Mouse (Mus musculus): ENCODE data around the gene Snai1. TPM values are rescaled to one million over a fixed set of nuclear protein-coding genes. Genes with fewer than 3 reads are reported as not detected.

Snai1 gene
- polyA plus RNA-seq, 1 experiment from 2014 or later = 1.5 TPM

DNA sequence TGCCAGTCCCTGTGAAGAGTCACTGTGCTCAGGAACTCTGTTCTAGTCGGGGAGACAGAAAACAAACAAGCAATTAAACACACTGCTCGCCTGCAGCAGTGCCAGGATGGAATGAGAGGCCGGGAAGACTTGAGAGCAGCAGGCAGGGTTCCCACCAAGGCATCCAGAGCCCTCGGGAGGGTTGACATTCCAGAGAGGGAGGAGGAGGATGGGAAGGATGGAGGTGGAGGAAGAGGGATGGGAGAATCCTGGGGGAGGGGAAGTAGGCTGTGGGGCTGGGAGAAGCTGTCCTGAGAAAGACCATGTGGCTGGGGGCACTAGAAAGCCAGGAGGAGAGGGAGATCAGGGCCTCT, 6.0 kb downstream of the Snai1 start:
- no peak overlapping the region for H3K4me2 ChIP-seq (ENCODE audit: low read depth, low read length)
- ATAC-seq (ENCODE audit: low read depth) = no peak
- H3K9me3 ChIP-seq (replicated peaks; ENCODE audit: control insufficient read depth, low read length) = no peaks in the 10 kb centered on the region
- no peaks in the 10 kb centered on the region; the same call in none of the 2 replicates for H3K4me1 ChIP-seq (ENCODE audit: control insufficient read depth, low read depth, low read length)
- H3K36me3 ChIP-seq (ENCODE audit: control insufficient read depth, insufficient read depth) = no peaks in the 10 kb centered on the region
- H3K4me3 ChIP-seq (ENCODE audit: low read depth, low read length) = no peak overlapping the region
- WGBS (ENCODE audit: insufficient replicate concordance) = 41% methylated on average over 4 of the region's 4 CpGs
- peak overlapping the region; percentile 30; the same call in 1 of the 2 replicates for H3K27ac ChIP-seq (ENCODE audit: low read length)
- peaks cover 16% of the 10 kb centered on the region for H3K27me3 ChIP-seq (ENCODE audit: control insufficient read depth, insufficient read depth, low read depth, low read length)
- no peak overlapping the region for H3K9ac ChIP-seq (ENCODE audit: low read depth, low read length)

DNA sequence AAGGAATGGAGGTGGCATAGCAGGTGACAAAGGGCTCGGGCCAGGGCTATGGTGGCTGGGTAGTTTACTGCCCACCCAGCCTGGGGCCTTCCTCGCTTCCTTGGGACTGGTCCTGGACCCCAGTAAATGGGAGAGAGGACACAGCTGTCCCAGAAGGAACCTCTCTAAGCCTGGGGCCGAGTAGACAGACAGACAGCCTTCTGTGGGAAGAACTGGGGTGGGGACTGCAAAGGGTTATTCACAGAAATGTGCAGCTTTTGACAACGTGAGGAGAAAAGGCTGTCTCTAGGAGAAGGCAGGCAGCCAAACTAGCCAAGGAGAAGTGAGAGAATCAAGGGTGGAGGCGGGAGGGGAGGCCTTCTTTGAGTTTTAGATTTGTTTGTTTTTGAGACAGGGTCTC, 6.5 kb downstream of the Snai1 start:
- H3K4me2 ChIP-seq (ENCODE audit: low read depth, low read length) = no peak overlapping the region
- ATAC-seq (ENCODE audit: low read depth) = no peak
- H3K4me1 ChIP-seq (ENCODE audit: control insufficient read depth, low read depth, low read length) = no peaks in the 10 kb centered on the region; the same call in 1 of the 2 replicates
- peaks cover 12% of the 10 kb centered on the region for H3K27me3 ChIP-seq (ENCODE audit: control insufficient read depth, insufficient read depth, low read depth, low read length)
- H3K9ac ChIP-seq (ENCODE audit: low read depth, low read length) = no peak overlapping the region
- H3K9me3 ChIP-seq (replicated peaks; ENCODE audit: control insufficient read depth, low read length) = no peaks in the 10 kb centered on the region
- H3K27ac ChIP-seq (ENCODE audit: low read length) = 0 out of 2 replicates have a peak overlapping the region, but pooled peaks have one; percentile 30
- 39% methylated on average over 5 of the region's 5 CpGs for WGBS (ENCODE audit: insufficient replicate concordance)
- H3K36me3 ChIP-seq (ENCODE audit: control insufficient read depth, insufficient read depth) = no peaks in the 10 kb centered on the region
- no peak overlapping the region for H3K4me3 ChIP-seq (ENCODE audit: low read depth, low read length)

DNA sequence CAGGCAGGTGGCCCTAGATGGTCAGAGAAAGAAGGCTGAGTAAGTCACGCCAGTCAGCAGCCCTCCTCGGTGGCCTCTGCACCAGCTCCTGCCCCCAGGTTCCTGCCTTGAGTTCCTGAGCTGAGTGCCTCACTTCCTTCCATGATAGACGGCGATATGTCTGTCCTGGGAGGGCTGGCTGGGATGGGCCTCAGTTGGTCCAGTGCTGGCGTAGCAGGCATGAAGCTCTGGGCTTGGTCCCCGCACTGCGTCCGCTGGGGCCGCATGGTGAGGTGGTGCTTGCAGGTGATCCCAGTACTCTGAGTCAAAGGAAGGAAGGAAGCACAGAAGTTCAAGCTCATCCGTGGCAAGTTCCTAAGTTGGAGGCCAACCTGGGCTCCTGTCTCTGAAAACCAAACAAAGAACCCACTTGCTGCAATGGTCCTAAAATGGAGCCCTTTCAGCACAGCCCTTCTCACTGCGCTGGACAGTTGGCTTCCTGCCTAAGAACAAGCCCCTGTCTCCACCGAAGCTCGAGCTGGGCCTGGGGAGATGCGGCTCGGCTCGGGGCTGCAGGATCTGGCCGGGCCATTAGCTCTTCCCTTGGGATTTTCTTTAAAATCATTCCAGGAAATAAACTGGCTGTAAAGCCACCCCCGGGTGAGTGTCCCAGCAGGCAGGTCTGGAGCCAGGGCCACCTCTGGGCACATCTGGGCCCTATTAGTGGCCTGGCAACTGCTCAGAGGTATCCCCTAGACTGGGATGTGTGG, 8.6 kb downstream of the Snai1 start:
- no peak overlapping the region for H3K4me2 ChIP-seq (ENCODE audit: low read depth, low read length)
- no peak for ATAC-seq (ENCODE audit: low read depth)
- no peak overlapping the region for H3K27ac ChIP-seq (ENCODE audit: low read length)
- no peaks in the 10 kb centered on the region for H3K36me3 ChIP-seq (ENCODE audit: control insufficient read depth, insufficient read depth)
- no peaks in the 10 kb centered on the region for H3K9me3 ChIP-seq (replicated peaks; ENCODE audit: control insufficient read depth, low read length)
- H3K4me1 ChIP-seq (ENCODE audit: control insufficient read depth, low read depth, low read length) = no peaks in the 10 kb centered on the region
- H3K9ac ChIP-seq (ENCODE audit: low read depth, low read length) = no peak overlapping the region
- no peaks in the 10 kb centered on the region for H3K27me3 ChIP-seq (ENCODE audit: control insufficient read depth, insufficient read depth, low read depth, low read length)
- no peak overlapping the region for H3K4me3 ChIP-seq (ENCODE audit: low read depth, low read length)
- 72% methylated on average over 18 of the region's 18 CpGs for WGBS (ENCODE audit: insufficient replicate concordance)

DNA sequence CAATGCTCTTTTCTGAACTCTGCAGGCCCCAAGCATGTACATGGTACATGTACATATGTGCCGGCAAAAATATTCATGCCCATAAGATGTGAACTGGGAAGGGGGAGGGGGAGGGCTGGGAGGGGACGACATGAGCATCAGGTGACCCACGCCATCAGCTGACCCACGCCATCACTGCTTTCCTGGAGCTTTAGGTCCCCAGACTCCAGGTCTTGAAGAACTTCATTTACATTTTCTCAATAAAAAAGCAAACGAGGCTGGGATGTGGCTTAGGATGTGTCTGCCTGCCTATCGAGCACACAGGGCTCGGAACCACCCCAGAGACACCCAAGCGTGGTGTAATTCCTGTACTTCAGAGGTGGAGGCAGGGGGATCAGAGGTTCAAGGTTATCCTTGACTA, 9.4 kb downstream of the Snai1 start:
- Histone ChIP-seq H3K9me3 (replicated peaks; ENCODE audit: control insufficient read depth, low read length) (no peaks in the 10 kb centered on the region), H3K4me1 (ENCODE audit: control insufficient read depth, low read depth, low read length) (no peaks in the 10 kb centered on the region), H3K36me3 (ENCODE audit: control insufficient read depth, insufficient read depth) (no peaks in the 10 kb centered on the region), H3K27ac (ENCODE audit: low read length) (no peak overlapping the region), H3K4me2 (ENCODE audit: low read depth, low read length) (no peak overlapping the region), H3K27me3 (ENCODE audit: control insufficient read depth, insufficient read depth, low read depth, low read length) (no peaks in the 10 kb centered on the region), H3K9ac (ENCODE audit: low read depth, low read length) (no peak overlapping the region), H3K4me3 (ENCODE audit: low read depth, low read length) (no peak overlapping the region)
- ATAC-seq (ENCODE audit: low read depth) = no peak
- 66% methylated on average over 8 of the region's 8 CpGs for WGBS (ENCODE audit: insufficient replicate concordance)

DNA sequence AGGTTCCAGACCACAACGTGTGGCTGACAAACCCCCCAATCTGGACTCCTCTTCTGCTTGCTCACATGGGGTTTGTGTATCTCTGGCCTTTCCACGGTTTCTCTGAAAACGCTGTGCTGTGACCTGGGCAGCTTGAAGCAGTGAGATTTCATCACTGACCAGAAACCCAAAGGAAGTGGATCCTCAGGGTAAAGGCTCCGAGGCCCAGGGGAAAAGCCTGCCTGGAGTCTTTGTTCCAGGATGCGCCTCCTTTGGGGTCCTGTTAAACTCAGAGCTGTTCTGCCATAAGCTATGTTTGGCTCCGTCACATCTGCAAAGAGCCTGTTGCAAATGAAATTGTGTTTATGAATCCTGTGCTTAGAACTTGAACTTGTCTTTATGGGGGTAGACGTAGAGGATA, 11.0 kb downstream of the Snai1 start:
- 56% methylated on average over 7 of the region's 7 CpGs for WGBS (ENCODE audit: insufficient replicate concordance)
- no peak for ATAC-seq (ENCODE audit: low read depth)
- H3K27me3 ChIP-seq (ENCODE audit: control insufficient read depth, insufficient read depth, low read depth, low read length) = no peaks in the 10 kb centered on the region
- H3K4me2 ChIP-seq (ENCODE audit: low read depth, low read length) = no peak overlapping the region
- no peaks in the 10 kb centered on the region for H3K36me3 ChIP-seq (ENCODE audit: control insufficient read depth, insufficient read depth)
- no peaks in the 10 kb centered on the region for H3K4me1 ChIP-seq (ENCODE audit: control insufficient read depth, low read depth, low read length)
- H3K9ac ChIP-seq (ENCODE audit: low read depth, low read length) = no peak overlapping the region
- no peaks in the 10 kb centered on the region for H3K9me3 ChIP-seq (replicated peaks; ENCODE audit: control insufficient read depth, low read length)
- H3K27ac ChIP-seq (ENCODE audit: low read length) = no peak overlapping the region
- H3K4me3 ChIP-seq (ENCODE audit: low read depth, low read length) = no peak overlapping the region

DNA sequence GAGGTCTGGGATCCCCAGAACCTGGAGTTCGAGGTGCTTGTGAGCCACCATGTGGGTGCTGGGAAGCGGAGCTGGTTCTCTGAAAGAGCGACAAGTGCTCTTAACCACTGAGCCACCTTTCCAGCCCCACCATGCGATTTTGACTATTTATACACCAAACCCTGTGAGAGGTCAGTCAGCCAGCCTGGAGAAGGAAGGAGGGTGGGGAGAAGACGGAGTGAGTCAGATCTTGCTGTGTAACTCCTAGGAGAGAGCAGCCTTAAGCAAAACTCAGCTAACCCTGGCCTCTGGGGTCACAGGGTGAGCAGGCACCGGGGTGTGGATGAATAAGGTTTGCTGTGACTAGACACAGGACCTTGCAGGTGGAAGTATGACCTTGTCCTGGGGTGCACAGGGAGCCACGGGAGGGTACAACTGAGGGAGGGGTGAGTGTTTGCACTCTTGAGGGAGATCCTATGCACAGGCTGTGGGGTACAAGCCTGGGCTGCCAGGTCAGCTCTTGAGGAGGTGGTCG, 12.4 kb downstream of the Snai1 start:
- no peak overlapping the region for H3K9ac ChIP-seq (ENCODE audit: low read depth, low read length)
- no peaks in the 10 kb centered on the region for H3K27me3 ChIP-seq (ENCODE audit: control insufficient read depth, insufficient read depth, low read depth, low read length)
- no peaks in the 10 kb centered on the region for H3K9me3 ChIP-seq (replicated peaks; ENCODE audit: control insufficient read depth, low read length)
- no peak for ATAC-seq (ENCODE audit: low read depth)
- H3K4me1 ChIP-seq (ENCODE audit: control insufficient read depth, low read depth, low read length) = no peaks in the 10 kb centered on the region
- no peak overlapping the region for H3K27ac ChIP-seq (ENCODE audit: low read length)
- H3K36me3 ChIP-seq (ENCODE audit: control insufficient read depth, insufficient read depth) = no peaks in the 10 kb centered on the region
- WGBS (ENCODE audit: insufficient replicate concordance) = 59% methylated on average over 8 of the region's 8 CpGs
- H3K4me2 ChIP-seq (ENCODE audit: low read depth, low read length) = no peak overlapping the region
- no peak overlapping the region for H3K4me3 ChIP-seq (ENCODE audit: low read depth, low read length)

DNA sequence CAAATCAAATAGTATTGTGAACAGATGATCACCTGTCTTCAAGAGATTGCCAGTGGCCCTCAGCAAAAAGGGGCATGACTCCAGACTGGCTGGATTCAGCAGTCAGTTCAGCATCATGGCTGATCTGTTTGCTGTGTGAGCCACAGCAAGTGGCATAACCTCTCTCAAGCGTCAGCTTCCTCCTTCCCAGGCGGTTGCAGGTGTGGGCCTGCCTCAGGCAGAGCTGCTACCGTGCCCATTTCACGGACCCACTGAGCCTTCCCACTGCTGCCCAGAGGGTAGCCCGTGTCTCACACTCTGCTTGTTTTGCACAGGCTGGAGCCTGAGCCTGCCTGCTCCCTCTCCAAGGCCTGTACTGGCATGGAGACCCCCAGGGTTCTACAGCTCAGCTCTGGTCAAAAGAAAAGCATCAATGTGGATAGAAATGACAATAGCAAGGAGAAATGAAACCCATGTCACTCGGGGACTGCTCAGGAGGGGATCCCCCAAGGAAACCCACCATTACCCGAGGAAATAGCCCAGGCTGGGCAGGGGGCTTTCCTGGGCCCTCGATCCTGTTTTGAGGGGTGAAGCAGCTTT, 13.4 kb downstream of the Snai1 start:
- no peak overlapping the region for H3K4me2 ChIP-seq (ENCODE audit: low read depth, low read length)
- no peak overlapping the region for H3K4me3 ChIP-seq (ENCODE audit: low read depth, low read length)
- ATAC-seq (ENCODE audit: low read depth) = no peak
- no peaks in the 10 kb centered on the region for H3K9me3 ChIP-seq (replicated peaks; ENCODE audit: control insufficient read depth, low read length)
- no peak overlapping the region for H3K9ac ChIP-seq (ENCODE audit: low read depth, low read length)
- H3K36me3 ChIP-seq (ENCODE audit: control insufficient read depth, insufficient read depth) = no peaks in the 10 kb centered on the region
- 45% methylated on average over 8 of the region's 8 CpGs for WGBS (ENCODE audit: insufficient replicate concordance)
- H3K27ac ChIP-seq (ENCODE audit: low read length) = no peak overlapping the region
- H3K27me3 ChIP-seq (ENCODE audit: control insufficient read depth, insufficient read depth, low read depth, low read length) = no peaks in the 10 kb centered on the region
- no peaks in the 10 kb centered on the region for H3K4me1 ChIP-seq (ENCODE audit: control insufficient read depth, low read depth, low read length)

DNA sequence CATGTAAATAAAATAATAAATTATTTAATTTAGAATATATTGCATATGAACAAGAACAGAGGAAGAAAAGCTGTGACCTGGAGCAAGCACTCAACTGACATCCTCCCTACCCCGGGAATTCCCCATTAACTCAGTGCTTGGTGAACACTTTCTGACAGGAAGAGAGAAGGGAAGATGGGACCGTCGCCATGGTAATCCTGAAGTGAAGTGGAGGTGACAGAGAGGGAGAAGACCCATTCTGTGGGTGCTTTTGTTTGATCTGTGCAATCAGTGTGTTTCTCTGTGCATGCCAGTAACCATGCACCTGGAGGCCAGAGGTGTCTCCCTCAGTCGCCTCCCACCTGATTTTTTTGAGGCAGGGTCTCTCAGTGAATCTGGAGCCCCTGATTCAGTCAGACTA, 14.3 kb downstream of the Snai1 start:
- Histone ChIP-seq H3K36me3 (ENCODE audit: control insufficient read depth, insufficient read depth) (no peaks in the 10 kb centered on the region), H3K27ac (ENCODE audit: low read length) (no peak overlapping the region), H3K9ac (ENCODE audit: low read depth, low read length) (no peak overlapping the region), H3K9me3 (replicated peaks; ENCODE audit: control insufficient read depth, low read length) (no peaks in the 10 kb centered on the region), H3K4me2 (ENCODE audit: low read depth, low read length) (no peak overlapping the region), H3K27me3 (ENCODE audit: control insufficient read depth, insufficient read depth, low read depth, low read length) (no peaks in the 10 kb centered on the region), H3K4me3 (ENCODE audit: low read depth, low read length) (no peak overlapping the region), H3K4me1 (ENCODE audit: control insufficient read depth, low read depth, low read length) (no peaks in the 10 kb centered on the region)
- ATAC-seq (ENCODE audit: low read depth) = no peak
- 60% methylated on average over 4 of the region's 4 CpGs for WGBS (ENCODE audit: insufficient replicate concordance)

DNA sequence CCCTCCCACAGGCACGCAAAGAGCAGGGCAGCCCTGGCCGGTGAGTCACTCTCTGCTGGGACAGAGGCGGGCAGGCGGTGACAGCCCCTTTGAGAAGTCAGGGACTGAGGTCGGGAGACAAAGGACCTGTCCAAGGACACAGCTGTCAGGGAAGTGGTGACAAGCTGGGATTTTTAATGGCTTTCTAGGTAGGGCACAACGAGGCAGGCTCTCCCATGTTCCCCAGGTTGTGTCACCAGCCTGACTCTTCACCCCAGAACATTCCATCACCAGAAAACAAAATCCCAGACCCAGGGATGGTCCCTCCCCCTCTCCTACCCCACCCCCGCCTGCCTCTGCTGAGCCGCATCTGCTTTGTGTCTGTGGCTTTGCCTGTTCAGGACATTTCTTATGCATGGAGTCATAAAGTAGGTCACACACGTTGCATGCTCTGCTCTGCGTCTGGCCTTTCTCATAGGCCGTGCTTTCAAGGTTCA, 15.0 kb downstream of the Snai1 start:
- no peak overlapping the region for H3K4me2 ChIP-seq (ENCODE audit: low read depth, low read length)
- no peak overlapping the region for H3K4me3 ChIP-seq (ENCODE audit: low read depth, low read length)
- H3K9me3 ChIP-seq (replicated peaks; ENCODE audit: control insufficient read depth, low read length) = no peaks in the 10 kb centered on the region
- WGBS (ENCODE audit: insufficient replicate concordance) = 37% methylated on average over 11 of the region's 11 CpGs
- H3K27me3 ChIP-seq (ENCODE audit: control insufficient read depth, insufficient read depth, low read depth, low read length) = no peaks in the 10 kb centered on the region
- ATAC-seq (ENCODE audit: low read depth) = no peak
- H3K4me1 ChIP-seq (ENCODE audit: control insufficient read depth, low read depth, low read length) = no peaks in the 10 kb centered on the region
- H3K27ac ChIP-seq (ENCODE audit: low read length) = no peak overlapping the region
- no peak overlapping the region for H3K9ac ChIP-seq (ENCODE audit: low read depth, low read length)
- no peaks in the 10 kb centered on the region for H3K36me3 ChIP-seq (ENCODE audit: control insufficient read depth, insufficient read depth)

Data from liver, embryonic 16.5 days (tissue).